Mouse (Mus musculus): Measurements from ENCODE around the gene C1s1. TPM values are rescaled to one million over a fixed set of nuclear protein-coding genes. Genes with fewer than 3 reads are reported as not detected.
"Not testable (repeated sequence)": the region's sequence is repeated elsewhere in the genome, so short reads cannot be mapped to it uniquely, and the experiment has no call there.

C1s1 gene
- polyA plus RNA-seq, 1 experiment, result not detected

DNA sequence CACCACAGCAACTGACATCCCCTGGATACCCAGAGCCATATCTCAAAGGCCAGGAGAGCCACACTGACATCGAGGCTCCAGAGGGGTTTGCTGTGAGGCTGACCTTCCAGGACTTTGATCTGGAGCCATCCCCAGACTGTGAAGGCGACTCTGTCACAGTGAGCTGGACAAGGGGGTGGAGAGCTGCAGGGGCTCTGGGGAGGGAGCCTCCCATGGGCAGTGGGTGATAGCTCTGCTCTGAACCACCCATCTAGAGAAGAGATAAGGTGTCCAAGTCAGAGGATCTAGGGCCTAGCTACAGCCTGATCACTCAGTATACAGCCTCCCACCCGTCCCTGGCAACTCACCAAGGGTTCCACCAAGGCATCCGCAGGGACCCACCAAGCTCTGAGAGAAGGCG lies 48.3 kb downstream of the C1s1 start:
- WGBS, result 80% methylated on average over 5 of the region's 5 CpGs
- H3K4me3 ChIP-seq (ENCODE audit: insufficient read depth, low read depth, low read length), result no peak overlapping the region
- no peak for TF ChIP-seq CTCF (IDR thresholded peaks at IDR 0.05; ENCODE audit: insufficient read depth, low read depth, low read length)
- TF ChIP-seq POLR2A (IDR thresholded peaks at IDR 0.05; ENCODE audit: insufficient read depth, low read depth, low read length), result no peak
- H3K27ac ChIP-seq (ENCODE audit: insufficient read depth, low read depth, low read length), result no peak overlapping the region
- H3K4me1 ChIP-seq (ENCODE audit: control insufficient read depth, insufficient read depth, low read length), result no peaks in the 10 kb centered on the region

GRCm38 (mm10) chr6:124492842-124493561 lies 49.2 kb downstream of the C1s1 start, which contains the start of gene C1rl:
Gene C1rl (plus strand): TSS chr6:124493113.
- no peak within 1 kb of the TSS for H3K4me3 ChIP-seq (ENCODE audit: insufficient read depth, low read depth, low read length)

GRCm38 (mm10) chr6:124491427-124491826 lies 50.7 kb downstream of the C1s1 start:
- TF ChIP-seq CTCF (IDR thresholded peaks at IDR 0.05; ENCODE audit: insufficient read depth, low read depth, low read length) (no peak), POLR2A (IDR thresholded peaks at IDR 0.05; ENCODE audit: insufficient read depth, low read depth, low read length) (no peak)
- 85% methylated on average over 6 of the region's 6 CpGs for WGBS
- H3K27ac ChIP-seq (ENCODE audit: insufficient read depth, low read depth, low read length), result no peak overlapping the region
- H3K4me3 ChIP-seq (ENCODE audit: insufficient read depth, low read depth, low read length), result no peak overlapping the region
- no peaks in the 10 kb centered on the region for H3K4me1 ChIP-seq (ENCODE audit: control insufficient read depth, insufficient read depth, low read length)

More at GRCm38 (mm10) chr6:124492842-124493561, 49.2 kb downstream of the C1s1 start, which contains the start of gene C1rl:
- 54% methylated on average over 4 of the region's 4 CpGs for WGBS
- TF ChIP-seq CTCF (IDR thresholded peaks at IDR 0.05; ENCODE audit: insufficient read depth, low read depth, low read length) (peak; percentile 38; the same call in 1 of the 2 replicates), POLR2A (IDR thresholded peaks at IDR 0.05; ENCODE audit: insufficient read depth, low read depth, low read length) (no peak)
- Histone ChIP-seq H3K4me1 (ENCODE audit: control insufficient read depth, insufficient read depth, low read length) (no peaks in the 10 kb centered on the region), H3K27ac (ENCODE audit: insufficient read depth, low read depth, low read length) (no peak within 1 kb of the TSS)

DNA sequence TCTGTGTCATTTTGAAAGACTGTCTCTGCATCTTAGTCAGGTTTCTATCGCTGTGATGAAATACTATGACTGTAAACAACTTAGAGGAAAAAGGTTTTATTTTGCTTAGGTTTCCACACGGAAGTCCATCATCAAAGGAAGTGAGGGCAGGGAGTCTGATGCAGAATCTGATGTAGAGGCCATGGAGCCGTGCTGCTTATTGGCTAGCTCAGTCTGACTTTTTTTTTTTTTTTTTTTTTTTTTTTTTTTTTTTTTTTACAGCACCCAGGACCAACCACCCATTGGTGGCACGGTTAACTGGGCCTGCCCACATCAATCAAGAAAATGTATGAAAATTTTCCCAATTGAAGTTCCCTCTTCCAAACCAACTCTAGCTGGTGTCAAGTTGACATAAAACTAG lies 53.2 kb downstream of the C1s1 start:
- Histone ChIP-seq H3K4me3 (ENCODE audit: insufficient read depth, low read depth, low read length) (no peak overlapping the region), H3K4me1 (ENCODE audit: control insufficient read depth, insufficient read depth, low read length) (0 out of 2 replicates have a peak, but pooled peaks cover 3% of the 10 kb centered on the region), H3K27ac (ENCODE audit: insufficient read depth, low read depth, low read length) (no peak overlapping the region)
- TF ChIP-seq POLR2A (IDR thresholded peaks at IDR 0.05; ENCODE audit: insufficient read depth, low read depth, low read length) (no peak), CTCF (IDR thresholded peaks at IDR 0.05; ENCODE audit: insufficient read depth, low read depth, low read length) (no peak)
- WGBS, result 86% methylated on average over 4 of the region's 4 CpGs

DNA sequence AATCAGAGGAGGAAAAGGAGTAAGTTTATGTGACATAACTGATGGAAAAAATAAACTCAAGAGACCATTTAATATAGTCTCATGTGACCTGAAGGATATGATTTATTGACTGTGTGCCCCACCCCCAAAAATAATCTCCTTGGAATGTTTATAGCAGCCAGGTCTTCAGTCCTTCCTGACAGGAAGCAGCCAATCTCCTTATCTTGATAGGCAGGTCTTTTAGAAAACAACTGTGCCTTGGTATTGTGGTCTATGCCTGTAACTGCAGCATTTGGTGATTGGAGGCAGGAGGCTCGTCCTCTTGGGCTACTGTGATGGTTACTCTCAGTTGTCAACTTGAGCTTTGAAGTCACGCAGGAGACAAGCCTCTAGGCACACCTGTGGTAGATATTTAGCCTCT lies 54.6 kb downstream of the C1s1 start:
- H3K4me1 ChIP-seq (ENCODE audit: control insufficient read depth, insufficient read depth, low read length), result 0 out of 2 replicates have a peak, but pooled peaks cover 3% of the 10 kb centered on the region
- no peak overlapping the region for H3K27ac ChIP-seq (ENCODE audit: insufficient read depth, low read depth, low read length)
- H3K4me3 ChIP-seq (ENCODE audit: insufficient read depth, low read depth, low read length), result no peak overlapping the region
- 65% methylated on average over 2 of the region's 2 CpGs for WGBS
- TF ChIP-seq CTCF (IDR thresholded peaks at IDR 0.05; ENCODE audit: insufficient read depth, low read depth, low read length), result no peak
- TF ChIP-seq POLR2A (IDR thresholded peaks at IDR 0.05; ENCODE audit: insufficient read depth, low read depth, low read length), result no peak

GRCm38 (mm10) chr6:124485414-124486144 lies 56.6 kb downstream of the C1s1 start:
- no peak for TF ChIP-seq POLR2A (IDR thresholded peaks at IDR 0.05; ENCODE audit: insufficient read depth, low read depth, low read length)
- no peak for TF ChIP-seq CTCF (IDR thresholded peaks at IDR 0.05; ENCODE audit: insufficient read depth, low read depth, low read length)
- H3K4me3 ChIP-seq (ENCODE audit: insufficient read depth, low read depth, low read length), result peak overlapping the region; percentile 14; the same call in 1 of the 2 replicates
- H3K27ac ChIP-seq (ENCODE audit: insufficient read depth, low read depth, low read length), result 0 out of 2 replicates have a peak overlapping the region, but pooled peaks have one; percentile 4
- WGBS, result 33% methylated on average over 21 of the region's 21 CpGs
- 0 out of 2 replicates have a peak, but pooled peaks cover 3% of the 10 kb centered on the region for H3K4me1 ChIP-seq (ENCODE audit: control insufficient read depth, insufficient read depth, low read length)

GRCm38 (mm10) chr6:124484851-124485250 lies 57.3 kb downstream of the C1s1 start:
- TF ChIP-seq POLR2A (IDR thresholded peaks at IDR 0.05; ENCODE audit: insufficient read depth, low read depth, low read length) (no peak), CTCF (IDR thresholded peaks at IDR 0.05; ENCODE audit: insufficient read depth, low read depth, low read length) (no peak)
- H3K27ac ChIP-seq (ENCODE audit: insufficient read depth, low read depth, low read length), result no peak overlapping the region
- H3K4me1 ChIP-seq (ENCODE audit: control insufficient read depth, insufficient read depth, low read length), result 0 out of 2 replicates have a peak, but pooled peaks cover 3% of the 10 kb centered on the region
- H3K4me3 ChIP-seq (ENCODE audit: insufficient read depth, low read depth, low read length), result no peak overlapping the region
- 78% methylated on average over 7 of the region's 7 CpGs for WGBS

DNA sequence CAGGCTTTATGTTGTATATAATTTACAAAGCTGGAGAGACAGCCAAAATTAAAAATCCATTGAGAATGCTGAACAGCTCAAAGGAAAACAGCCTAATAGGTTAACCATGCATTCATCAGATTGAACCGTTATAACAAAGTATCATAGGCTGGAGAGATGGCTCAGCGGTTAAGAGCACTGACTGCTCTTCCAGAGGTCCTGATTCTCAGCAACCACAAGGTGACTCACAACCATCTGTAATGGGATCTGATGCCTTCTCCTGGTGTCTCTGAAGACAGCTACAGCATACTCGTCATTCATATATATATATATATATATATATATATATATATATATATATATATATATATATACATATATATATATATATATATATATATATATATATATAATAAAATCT lies 58.3 kb downstream of the C1s1 start:
- 87% methylated on average over 3 of the region's 3 CpGs for WGBS
- not testable (repeated sequence) for H3K4me3 ChIP-seq (ENCODE audit: insufficient read depth, low read depth, low read length)

DNA sequence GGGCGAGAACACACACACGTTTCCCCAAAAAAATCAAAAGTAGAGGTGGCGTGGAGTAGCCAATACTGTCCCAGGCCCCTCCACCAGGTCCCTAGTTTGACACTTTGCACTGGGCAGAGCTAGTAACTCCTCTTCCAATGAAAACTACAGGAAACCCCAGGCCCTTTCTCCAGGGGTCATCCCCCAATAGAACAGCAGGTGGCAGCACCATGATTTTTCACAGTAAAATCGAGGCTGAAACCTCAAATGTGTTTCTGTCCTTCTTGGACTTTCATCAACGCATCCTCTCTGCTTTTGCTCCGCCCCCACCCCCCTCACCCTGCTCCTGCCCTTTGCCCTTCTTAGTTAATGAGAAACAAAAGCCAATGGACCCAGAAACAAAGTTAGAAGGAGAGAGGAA lies 60.6 kb downstream of the C1s1 start:
- WGBS, result 37% methylated on average over 6 of the region's 6 CpGs
- Histone ChIP-seq H3K4me3 (ENCODE audit: insufficient read depth, low read depth, low read length) (no peak overlapping the region), H3K27ac (ENCODE audit: insufficient read depth, low read depth, low read length) (no peak overlapping the region), H3K4me1 (ENCODE audit: control insufficient read depth, insufficient read depth, low read length) (peaks cover 7% of the 10 kb centered on the region; the same call in 1 of the 2 replicates)
- TF ChIP-seq CTCF (IDR thresholded peaks at IDR 0.05; ENCODE audit: insufficient read depth, low read depth, low read length) (no peak), POLR2A (IDR thresholded peaks at IDR 0.05; ENCODE audit: insufficient read depth, low read depth, low read length) (no peak)

More for the DNA sequence above, 58.3 kb downstream of the C1s1 start:
- H3K27ac ChIP-seq (ENCODE audit: insufficient read depth, low read depth, low read length); H3K4me1 ChIP-seq (ENCODE audit: control insufficient read depth, insufficient read depth, low read length): not testable (repeated sequence)

Other genes starting within 250 kb of the C1s1 start
- gene Cd163, start 237.7 kb downstream of the C1s1 start, polyA plus RNA-seq (2012; ENCODE audit: insufficient read depth, insufficient read length, low replicate concordance, missing spikeins), result not detected in 2 replicates
- gene Pex5, start 127.3 kb downstream of the C1s1 start, polyA plus RNA-seq (2012; ENCODE audit: insufficient read depth, insufficient read length, low replicate concordance, missing spikeins), result not detected in 2 replicates
- gene Clstn3, start 77.6 kb downstream of the C1s1 start, polyA plus RNA-seq (2012; ENCODE audit: insufficient read depth, insufficient read length, low replicate concordance, missing spikeins), result not detected in 2 replicates
- gene C1rl, start 49.2 kb downstream of the C1s1 start, polyA plus RNA-seq (2012; ENCODE audit: insufficient read depth, insufficient read length, low replicate concordance, missing spikeins), result not detected in 2 replicates
- gene C1ra, start 30.0 kb downstream of the C1s1 start, polyA plus RNA-seq (2012; ENCODE audit: insufficient read depth, insufficient read length, low replicate concordance, missing spikeins), result not detected in 2 replicates
- not detected in 2 replicates for gene C1rb, start 27.9 kb upstream of the C1s1 start, polyA plus RNA-seq (2012; ENCODE audit: insufficient read depth, insufficient read length, low replicate concordance, missing spikeins)
- gene C1s2, start 93.7 kb upstream of the C1s1 start, polyA plus RNA-seq (2012; ENCODE audit: insufficient read depth, insufficient read length, low replicate concordance, missing spikeins), result not detected in 2 replicates
- gene Lpcat3, start 120.7 kb upstream of the C1s1 start, polyA plus RNA-seq (2012; ENCODE audit: insufficient read depth, insufficient read length, low replicate concordance, missing spikeins), result not detected in 2 replicates
- gene Emg1, start 169.8 kb upstream of the C1s1 start, polyA plus RNA-seq (2012; ENCODE audit: insufficient read depth, insufficient read length, low replicate concordance, missing spikeins), result not detected in 2 replicates
- not detected in 2 replicates for gene Phb2, start 170.0 kb upstream of the C1s1 start, polyA plus RNA-seq (2012; ENCODE audit: insufficient read depth, insufficient read length, low replicate concordance, missing spikeins)
- gene Ptpn6, start 196.4 kb upstream of the C1s1 start, polyA plus RNA-seq (2012; ENCODE audit: insufficient read depth, insufficient read length, low replicate concordance, missing spikeins), result not detected in 2 replicates
- 1,072 TPM in 1 of 2 replicates, not detected in the other for gene Grcc10, start 199.0 kb upstream of the C1s1 start, polyA plus RNA-seq (2012; ENCODE audit: insufficient read depth, insufficient read length, low replicate concordance, missing spikeins)
- not detected in 2 replicates for gene Gm45234, start 213.7 kb upstream of the C1s1 start, polyA plus RNA-seq (2012; ENCODE audit: insufficient read depth, insufficient read length, low replicate concordance, missing spikeins)
- not detected in 2 replicates for gene Atn1, start 214.2 kb upstream of the C1s1 start, polyA plus RNA-seq (2012; ENCODE audit: insufficient read depth, insufficient read length, low replicate concordance, missing spikeins)
- 916 and 939 TPM in 2 replicates for gene Eno2, start 227.3 kb upstream of the C1s1 start, polyA plus RNA-seq (2012; ENCODE audit: insufficient read depth, insufficient read length, low replicate concordance, missing spikeins)
- not detected in 2 replicates for gene Lrrc23, start 237.4 kb upstream of the C1s1 start, polyA plus RNA-seq (2012; ENCODE audit: insufficient read depth, insufficient read length, low replicate concordance, missing spikeins)

Measured in olfactory bulb, adult 2 months (tissue).